Mouse (Mus musculus) liver, adult 2 months (tissue): ENCODE measurements around the gene Psmb9.
"Not testable (repeated sequence)": the region's sequence is repeated elsewhere in the genome, so short reads cannot be mapped to it uniquely, and the experiment has no call there.

Source experiments
- CTCF ChIP-seq: fragments of 200-500 bp; IDR thresholded peaks from 2 replicates; pipeline ENCODE4 v1.5.1; 2011; ENCODE audit warnings: low read depth, low read length, control low read depth
- POLR2A ChIP-seq: fragments of 200-500 bp; IDR thresholded peaks from 2 replicates; pipeline ENCODE4 v1.6.1; 2011; ENCODE audit warnings: low read length, control low read depth; ENCODE audit not compliant: insufficient read depth; ENCODE audit errors: extremely low read depth

DNA sequence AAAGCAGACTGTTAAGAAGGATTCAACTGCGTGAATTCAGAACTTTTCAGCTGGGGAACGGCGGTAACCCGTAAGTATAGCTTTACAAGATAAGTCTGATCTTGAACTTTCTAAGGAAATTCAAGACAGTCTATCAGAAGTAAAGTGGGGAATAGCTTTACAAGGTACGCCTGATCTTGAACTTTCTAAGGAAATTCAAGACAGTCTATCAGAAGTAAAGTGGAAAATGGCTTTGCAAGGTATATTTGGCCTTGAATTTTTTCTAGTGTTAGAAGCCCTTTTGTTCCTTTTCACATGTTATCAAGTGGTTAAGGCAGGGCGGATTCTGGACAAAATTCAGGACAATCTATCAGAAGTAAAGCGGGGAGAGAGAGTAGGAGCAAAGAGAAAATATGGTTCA, 32.2 kb upstream of the Psmb9 start:
- TF ChIP-seq CTCF, POLR2A: not testable (repeated sequence)
